ENCODE assay signal across 1 mouse cellular context in the genomic region with DNA sequence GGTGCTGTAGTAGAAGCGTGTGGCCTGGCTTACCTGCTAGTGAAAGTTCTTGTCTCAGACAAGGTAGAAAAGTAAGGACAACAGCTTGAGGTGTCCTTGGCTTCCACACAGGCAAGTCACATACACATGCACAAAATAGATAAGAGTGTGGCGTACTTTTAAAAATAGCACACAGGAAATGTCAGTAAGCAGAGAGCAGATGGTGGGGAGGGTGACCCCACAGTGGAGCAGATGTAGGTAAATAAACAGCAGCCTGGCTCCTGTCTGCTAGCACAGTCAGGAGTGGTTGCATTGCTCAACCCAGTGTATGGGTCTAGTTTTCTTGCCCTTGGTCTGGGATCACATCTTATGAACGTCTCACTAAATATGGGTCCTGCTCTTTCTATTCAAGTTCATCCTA.
TF ChIP-seq lines count a peak whose summit lies in the region.

No protein-coding gene starts in this region.

TF ChIP-seq in MEL, 35 proteins besides CTCF, POLR2A, EP300 and RAD21:
- TF ChIP-seq BHLHE40 (IDR thresholded peaks at IDR 0.05; ENCODE audit: borderline replicate concordance, low read depth, low read length): no peak; the same call in 1 of the 2 replicates
- no peak for TF ChIP-seq MAFK (IDR thresholded peaks at IDR 0.05; ENCODE audit: borderline replicate concordance, low read depth, low read length)
- TF ChIP-seq SIN3A (IDR thresholded peaks at IDR 0.05; ENCODE audit: low read length): peak; percentile 61
- TF ChIP-seq GATA1 (IDR thresholded peaks at IDR 0.05; ENCODE audit: low read depth, low read length): peak; percentile 65
- TF ChIP-seq MXI1 (IDR thresholded peaks at IDR 0.05; ENCODE audit: low read depth, low read length): peak; percentile 55; the same call in 1 of the 2 replicates
- peak; percentile 84 for TF ChIP-seq ETS1 (IDR thresholded peaks at IDR 0.05; ENCODE audit: low read depth, low read length)
- peak; percentile 93 for TF ChIP-seq TAL1 (IDR thresholded peaks at IDR 0.05; ENCODE audit: low read length)
- TF ChIP-seq MEF2A (IDR thresholded peaks at IDR 0.05; ENCODE audit: extremely low read depth, insufficient replicate concordance, low read depth, low read length, poor library complexity, severe bottlenecking): peak; percentile 93
- no peak for TF ChIP-seq ELF1 (IDR thresholded peaks at IDR 0.05; ENCODE audit: low read depth, low read length)
- peak; percentile 81 for TF ChIP-seq TCF12 (IDR thresholded peaks at IDR 0.05; ENCODE audit: low read depth, low read length)
